ENCODE assay signal across 8 mouse cellular contexts in genomic region chr7:102106700-102107141, GRCm38 (mm10). TPM values are rescaled to one million over a fixed set of nuclear protein-coding genes. Genes with fewer than 3 reads are reported as not detected.
DNase-seq lines count a peak whose midpoint lies in the region; ATAC-seq and TF ChIP-seq lines count a peak whose summit lies in the region.

No protein-coding gene starts in this region.

- 15% methylated on average over 23 of the region's 23 CpGs for WGBS in embryonic facial prominence, embryonic 13.5 days
- 21% methylated on average over 23 of the region's 23 CpGs for WGBS in hindbrain, embryonic 12.5 days
- WGBS in midbrain, embryonic 13.5 days, result 25% methylated on average over 23 of the region's 23 CpGs

- peak overlapping the region; percentile 39 for H3K4me3 ChIP-seq in layer of hippocampus, adult 2 months
- peak overlapping the region; percentile 17 for H3K4me3 ChIP-seq in embryonic facial prominence, embryonic 13.5 days
- peak overlapping the region; percentile 24 for H3K4me3 ChIP-seq in hindbrain, embryonic 12.5 days
- H3K4me3 ChIP-seq in midbrain, embryonic 13.5 days (replicated peaks), result peak overlapping the region; percentile 22

- H3K27me3 ChIP-seq in embryonic facial prominence, embryonic 13.5 days, result no peaks in the 10 kb centered on the region
- peaks cover 4% of the 10 kb centered on the region; the same call in 1 of the 2 replicates for H3K27me3 ChIP-seq in hindbrain, embryonic 12.5 days
- no peaks in the 10 kb centered on the region for H3K27me3 ChIP-seq in midbrain, embryonic 13.5 days

- H3K36me3 ChIP-seq in embryonic facial prominence, embryonic 13.5 days, result no peaks in the 10 kb centered on the region
- H3K36me3 ChIP-seq in hindbrain, embryonic 12.5 days, result no peaks in the 10 kb centered on the region
- H3K36me3 ChIP-seq in midbrain, embryonic 13.5 days, result no peaks in the 10 kb centered on the region

- ATAC-seq in embryonic facial prominence, embryonic 13.5 days (ENCODE audit: insufficient number of reproducible peaks, insufficient read depth, low FRiP score, low TSS enrichment, low read depth), result no peak
- ATAC-seq in hindbrain, embryonic 12.5 days (ENCODE audit: low FRiP score), result peak; percentile 41
- ATAC-seq in midbrain, embryonic 13.5 days, result peak; percentile 46; the same call in 1 of the 2 replicates

- no peak for DNase-seq in layer of hippocampus, adult 2 months (ENCODE audit: low spot score in 2 of 2)
- no peak for DNase-seq in layer of hippocampus, postnatal 36 days
- peak; percentile 80 for DNase-seq in thymus, postnatal 4 days
- no peak for DNase-seq in layer of hippocampus, postnatal 14 days (ENCODE audit: low spot score in 2 of 2)
- DNase-seq in frontal cortex, postnatal 36 days (ENCODE audit: low spot score in 2 of 2), result no peak

- peaks cover 4% of the 10 kb centered on the region; the same call in 1 of the 2 replicates for H3K4me1 ChIP-seq in embryonic facial prominence, embryonic 13.5 days
- H3K4me1 ChIP-seq in hindbrain, embryonic 12.5 days, result peaks cover 13% of the 10 kb centered on the region
- H3K4me1 ChIP-seq in midbrain, embryonic 13.5 days (replicated peaks), result peaks cover 15% of the 10 kb centered on the region

- H3K9me3 ChIP-seq in embryonic facial prominence, embryonic 13.5 days, result no peaks in the 10 kb centered on the region
- no peaks in the 10 kb centered on the region for H3K9me3 ChIP-seq in hindbrain, embryonic 12.5 days (replicated peaks)
- H3K9me3 ChIP-seq in midbrain, embryonic 13.5 days, result no peaks in the 10 kb centered on the region

- TF ChIP-seq CTCF in layer of hippocampus, adult 2 months (conservative IDR thresholded peaks at IDR 0.05), result 0 out of 2 replicates have a peak, but pooled peaks have one; percentile 15

- H3K9ac ChIP-seq in embryonic facial prominence, embryonic 13.5 days, result peak overlapping the region; percentile 54
- H3K9ac ChIP-seq in hindbrain, embryonic 12.5 days, result peak overlapping the region; percentile 23; the same call in 1 of the 2 replicates
- peak overlapping the region; percentile 7; the same call in 1 of the 2 replicates for H3K9ac ChIP-seq in midbrain, embryonic 13.5 days (replicated peaks)

- H3K4me2 ChIP-seq in embryonic facial prominence, embryonic 13.5 days, result peak overlapping the region; percentile 56
- peak overlapping the region; percentile 53 for H3K4me2 ChIP-seq in hindbrain, embryonic 12.5 days (replicated peaks)
- peak overlapping the region; percentile 53 for H3K4me2 ChIP-seq in midbrain, embryonic 13.5 days (replicated peaks)

- no peak overlapping the region for H3K27ac ChIP-seq in layer of hippocampus, adult 2 months
- no peak overlapping the region for H3K27ac ChIP-seq in embryonic facial prominence, embryonic 13.5 days
- no peak overlapping the region for H3K27ac ChIP-seq in hindbrain, embryonic 12.5 days
- H3K27ac ChIP-seq in midbrain, embryonic 13.5 days, result no peak overlapping the region

RNA-seq across cellular contexts. Expression of gene Art5, which starts 2.6 kb away (rescaled TPM):
- not detected for total RNA-seq in layer of hippocampus, adult 2 months (2021)
- total RNA-seq in layer of hippocampus, postnatal 36 days (2021), result not detected
- polyA plus RNA-seq in embryonic facial prominence, embryonic 13.5 days (2015; fragmentation: Nextera tagmentation; extraction: Ambion mirVana), result 1.2 and 1.8 TPM in 2 replicates
- 1.1 and 1.3 TPM in 2 replicates for polyA plus RNA-seq in hindbrain, embryonic 12.5 days (2016; fragmentation: Nextera tagmentation; extraction: Ambion mirVana)
- 0.50 and 0.92 TPM in 2 replicates for polyA plus RNA-seq in midbrain, embryonic 13.5 days (2015; fragmentation: Nextera tagmentation; extraction: Ambion mirVana)
- not detected for total RNA-seq in layer of hippocampus, postnatal 14 days (2021)

RNA-seq across cellular contexts. Expression of gene Art1, which starts 5.2 kb away (rescaled TPM):
- total RNA-seq in layer of hippocampus, adult 2 months (2021), result not detected
- not detected for total RNA-seq in layer of hippocampus, postnatal 36 days (2021)
- polyA plus RNA-seq in embryonic facial prominence, embryonic 13.5 days (2015; fragmentation: Nextera tagmentation; extraction: Ambion mirVana), result 1.4 and 2.0 TPM in 2 replicates
- polyA plus RNA-seq in hindbrain, embryonic 12.5 days (2016; fragmentation: Nextera tagmentation; extraction: Ambion mirVana), result 1.2 and 2.4 TPM in 2 replicates
- 0.31 and 0.37 TPM in 2 replicates for polyA plus RNA-seq in midbrain, embryonic 13.5 days (2015; fragmentation: Nextera tagmentation; extraction: Ambion mirVana)
- total RNA-seq in layer of hippocampus, postnatal 14 days (2021), result not detected

RNA-seq across cellular contexts. Expression of gene Chrna10, which starts 9.9 kb away (rescaled TPM):
- under 1 TPM; 0.15 to 0.54 TPM for total RNA-seq in layer of hippocampus, adult 2 months (2021)
- total RNA-seq in layer of hippocampus, postnatal 36 days (2021), result not detected
- polyA plus RNA-seq in embryonic facial prominence, embryonic 13.5 days (2015; fragmentation: Nextera tagmentation; extraction: Ambion mirVana), result not detected in 2 replicates
- polyA plus RNA-seq in hindbrain, embryonic 12.5 days (2016; fragmentation: Nextera tagmentation; extraction: Ambion mirVana), result not detected in 2 replicates
- not detected in 2 replicates for polyA plus RNA-seq in midbrain, embryonic 13.5 days (2015; fragmentation: Nextera tagmentation; extraction: Ambion mirVana)
- under 1 TPM in 1 of 2 experiments, not detected in 1; 0.14 TPM for total RNA-seq in layer of hippocampus, postnatal 14 days (2021)

RNA-seq across cellular contexts. Expression of gene Trpc2, which starts 23.8 kb away (rescaled TPM):
- total RNA-seq in layer of hippocampus, adult 2 months (2021), result 1 to 10 TPM; 1.1 to 2.4 TPM
- 1 to 10 TPM; 1.4 to 2.5 TPM for total RNA-seq in layer of hippocampus, postnatal 36 days (2021)
- 0.56 TPM in 1 of 2 replicates, not detected in the other for polyA plus RNA-seq in embryonic facial prominence, embryonic 13.5 days (2015; fragmentation: Nextera tagmentation; extraction: Ambion mirVana)
- polyA plus RNA-seq in hindbrain, embryonic 12.5 days (2016; fragmentation: Nextera tagmentation; extraction: Ambion mirVana), result 0.21 TPM in 1 of 2 replicates, not detected in the other
- polyA plus RNA-seq in midbrain, embryonic 13.5 days (2015; fragmentation: Nextera tagmentation; extraction: Ambion mirVana), result 0.28 TPM in 1 of 2 replicates, not detected in the other
- under 1 TPM in 1 of 2 experiments, not detected in 1; 0.60 TPM for total RNA-seq in layer of hippocampus, postnatal 14 days (2021)

RNA-seq across cellular contexts. Expression of gene Xntrpc, which starts 41.2 kb away (rescaled TPM):
- total RNA-seq in layer of hippocampus, adult 2 months (2021), result 1 to 10 TPM; 2.3 to 2.9 TPM
- total RNA-seq in layer of hippocampus, postnatal 36 days (2021), result 1 to 10 TPM; 2.2 to 2.4 TPM
- 1.6 and 2.7 TPM in 2 replicates for polyA plus RNA-seq in embryonic facial prominence, embryonic 13.5 days (2015; fragmentation: Nextera tagmentation; extraction: Ambion mirVana)
- polyA plus RNA-seq in hindbrain, embryonic 12.5 days (2016; fragmentation: Nextera tagmentation; extraction: Ambion mirVana), result 2.5 and 3.0 TPM in 2 replicates
- polyA plus RNA-seq in midbrain, embryonic 13.5 days (2015; fragmentation: Nextera tagmentation; extraction: Ambion mirVana), result 1.3 and 1.5 TPM in 2 replicates
- total RNA-seq in layer of hippocampus, postnatal 14 days (2021), result 1 to 10 TPM; 1.9 to 2.3 TPM
